Mouse (Mus musculus) stomach, postnatal 0 days (tissue): ENCODE data around the gene Helt. TPM values are rescaled to one million over a fixed set of nuclear protein-coding genes. Genes with fewer than 3 reads are reported as not detected.

Source experiments
- ATAC-seq: fragments of 200-750 bp; cut with Nextera tagmentation; 2 replicates; pipeline ENCODE4 v1.8.0; 2017; ENCODE audit not compliant: low FRiP score, low TSS enrichment
- DNase-seq: peaks from one replicate; pipeline ENCODE4 v3.0.0-alpha.2; 2016; ENCODE audit warnings: low spot score
- H3K27ac ChIP-seq: fragments of 300-500 bp; sonication (generic); replicated peaks from 2 replicates; pipeline ENCODE4 v1.5.1; 2014; ENCODE audit warnings: mild to moderate bottlenecking, control low read depth
- H3K27me3 ChIP-seq: fragments of 300-500 bp; sonication (generic); 2 replicates; pipeline ENCODE4 v1.6.1; 2014; ENCODE audit warnings: low read length; ENCODE audit not compliant: control insufficient read depth, insufficient read depth
- H3K36me3 ChIP-seq: fragments of 300-500 bp; sonication (generic); 2 replicates; pipeline ENCODE4 v1.6.1; 2014; ENCODE audit warnings: low read length, mixed read lengths; ENCODE audit not compliant: control insufficient read depth, insufficient read depth
- H3K4me1 ChIP-seq: fragments of 300-500 bp; sonication (generic); replicated peaks from 2 replicates; pipeline ENCODE4 v1.6.1; 2014; ENCODE audit warnings: antibody characterized with exemption; ENCODE audit not compliant: control insufficient read depth, insufficient read depth
- H3K4me2 ChIP-seq: fragments of 300-500 bp; sonication (generic); replicated peaks from 2 replicates; pipeline ENCODE4 v1.6.1; 2014; ENCODE audit warnings: low read depth, mild to moderate bottlenecking, control low read depth, moderate library complexity
- H3K4me3 ChIP-seq: fragments of 300-500 bp; sonication (generic); 2 replicates; pipeline ENCODE4 v1.5.1; 2014; ENCODE audit warnings: low read depth, low read length, control low read depth
- H3K9ac ChIP-seq: fragments of 300-500 bp; sonication (generic); 2 replicates; pipeline ENCODE4 v1.6.1; 2014; ENCODE audit warnings: mild to moderate bottlenecking, low read length, control low read depth, mixed read lengths
- H3K9me3 ChIP-seq: fragments of 300-500 bp; sonication (generic); 2 replicates; pipeline ENCODE4 v1.6.1; 2016; ENCODE audit warnings: low read length; ENCODE audit not compliant: control insufficient read depth
- CTCF ChIP-seq: IDR thresholded peaks from 2 replicates; pipeline ENCODE4 v1.5.1; 2016; ENCODE audit warnings: antibody characterized with exemption, low read depth, mild to moderate bottlenecking, moderate library complexity
- EP300 ChIP-seq: optimal IDR thresholded peaks from 2 replicates; pipeline ENCODE3; 2016; ENCODE audit warnings: antibody characterized with exemption
- WGBS: fragments of 180-500 bp; shearing (Covaris S2); extraction: QIAGEN DNeasy Blood & Tissue Kit; methylation state at CpG from one replicate; pipeline ENCODE4 v1.1.7; 2014; 5-methylcytosine and 5-hydroxymethylcytosine counted together
- polyA plus RNA-seq: library from polyadenylated mRNA; unstranded; fragments of >200 nt; fragmentation: Nextera tagmentation; extraction: Ambion mirVana; gene quantifications from 2 replicates; pipeline ENCODE4 v1.2.1, GENCODE M21; 2015

Gene Helt
- polyA plus RNA-seq, 1 experiment from 2014 or later = not detected

DNA sequence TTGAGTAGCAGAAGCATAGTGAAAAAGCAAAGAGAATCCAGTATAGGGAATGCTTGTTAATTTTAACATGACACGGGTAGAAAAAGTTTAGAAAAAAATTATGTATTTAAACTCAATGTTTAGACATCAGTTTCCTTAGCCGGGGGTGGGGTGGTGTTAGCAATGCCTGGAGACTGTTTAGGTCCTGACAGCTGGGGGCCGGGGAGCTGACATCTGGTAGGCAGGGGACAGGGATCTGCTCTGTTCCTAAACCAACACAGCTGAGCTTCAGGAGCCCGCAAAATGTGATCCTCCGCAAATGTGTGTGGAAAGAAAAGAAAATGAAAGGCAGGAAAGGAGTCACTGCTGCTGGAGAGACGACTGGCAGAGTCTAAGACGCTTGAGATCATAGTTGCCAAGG lies 51.5 kb downstream of the Helt start:
- no peaks in the 10 kb centered on the region for H3K36me3 ChIP-seq
- no peak overlapping the region for H3K9ac ChIP-seq
- 39% methylated on average over 7 of the region's 7 CpGs for WGBS
- no peaks in the 10 kb centered on the region for H3K4me1 ChIP-seq
- no peak overlapping the region for H3K4me3 ChIP-seq
- no peak overlapping the region for H3K27ac ChIP-seq
- no peak overlapping the region for H3K4me2 ChIP-seq
- no peaks in the 10 kb centered on the region for H3K9me3 ChIP-seq
- H3K27me3 ChIP-seq = no peaks in the 10 kb centered on the region
- ATAC-seq (no peak), DNase-seq (no peak)
- no peak for TF ChIP-seq EP300
- no peak for TF ChIP-seq CTCF

Other genes starting within 250 kb of the Helt start
- gene Cfap97, start 142.9 kb downstream of the Helt start, polyA plus RNA-seq = 12.2 and 16.9 TPM in 2 replicates
- 3.1 and 4.3 TPM in 2 replicates for gene Snx25, start 142.5 kb downstream of the Helt start, polyA plus RNA-seq
- 315 and 344 TPM in 2 replicates for gene Slc25a4, start 83.4 kb downstream of the Helt start, polyA plus RNA-seq
- gene Acsl1, start 176.4 kb upstream of the Helt start, polyA plus RNA-seq = 47.4 and 47.5 TPM in 2 replicates